Mouse (Mus musculus): ENCODE measurements around the gene Pip5k1c.

Pip5k1c gene

DNA sequence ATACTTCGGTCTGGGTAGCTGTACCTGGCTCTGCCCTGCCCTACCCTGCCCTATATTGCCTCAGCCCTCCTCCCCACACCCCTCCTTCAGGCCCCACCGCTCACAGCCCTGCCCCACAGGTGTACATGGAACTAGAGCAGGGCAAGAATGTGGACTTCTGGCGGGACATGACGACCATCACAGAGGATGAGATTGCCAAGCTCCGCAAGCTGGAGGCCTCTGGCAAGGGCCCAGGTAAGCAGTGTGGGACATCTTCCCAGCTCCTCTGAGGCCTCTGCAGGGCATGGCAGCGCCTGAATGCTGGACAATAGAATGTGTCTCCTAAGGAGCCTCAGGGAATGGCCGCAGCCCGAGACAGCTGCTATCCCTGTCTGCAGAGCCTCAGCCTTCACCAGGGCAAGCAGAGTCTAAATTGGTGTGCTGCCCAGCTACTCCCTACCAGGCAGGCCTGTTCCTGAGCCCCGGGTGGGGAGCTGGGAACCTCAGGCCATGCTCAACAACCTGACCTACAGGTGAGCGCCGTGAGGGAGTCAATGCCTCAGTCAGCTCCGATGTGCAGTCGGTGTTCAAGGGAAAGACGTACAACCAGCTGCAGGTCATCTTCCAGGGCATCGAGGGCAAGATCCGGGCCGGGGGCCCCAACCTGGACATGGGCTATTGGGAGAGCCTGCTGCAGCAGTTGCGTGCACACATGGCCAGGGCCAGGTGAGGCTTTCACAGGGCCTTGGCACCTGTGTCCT, 31.2 kb downstream of the Pip5k1c start:
- DNase-seq (ENCODE audit: low spot score) = no peak

DNA sequence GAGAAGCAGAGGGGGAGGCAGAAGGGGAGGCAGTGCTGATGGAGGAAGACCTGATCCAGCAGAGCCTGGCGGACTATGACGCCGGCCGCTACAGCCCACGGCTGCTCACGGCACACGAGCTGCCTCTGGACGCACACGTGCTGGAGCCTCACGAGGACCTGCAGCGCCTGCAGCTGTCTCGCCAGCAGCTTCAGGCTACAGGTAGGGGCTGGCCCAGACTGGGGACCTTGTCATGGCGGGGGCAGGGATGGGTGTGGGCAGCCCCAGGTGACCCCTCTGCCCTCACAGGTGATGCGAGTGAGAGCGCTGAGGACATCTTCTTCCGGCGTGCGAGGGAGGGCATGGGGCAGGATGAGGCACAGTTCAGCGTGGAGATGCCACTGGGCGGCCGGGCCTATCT, 32.4 kb downstream of the Pip5k1c start:
- no peak for DNase-seq (ENCODE audit: low spot score)

DNA sequence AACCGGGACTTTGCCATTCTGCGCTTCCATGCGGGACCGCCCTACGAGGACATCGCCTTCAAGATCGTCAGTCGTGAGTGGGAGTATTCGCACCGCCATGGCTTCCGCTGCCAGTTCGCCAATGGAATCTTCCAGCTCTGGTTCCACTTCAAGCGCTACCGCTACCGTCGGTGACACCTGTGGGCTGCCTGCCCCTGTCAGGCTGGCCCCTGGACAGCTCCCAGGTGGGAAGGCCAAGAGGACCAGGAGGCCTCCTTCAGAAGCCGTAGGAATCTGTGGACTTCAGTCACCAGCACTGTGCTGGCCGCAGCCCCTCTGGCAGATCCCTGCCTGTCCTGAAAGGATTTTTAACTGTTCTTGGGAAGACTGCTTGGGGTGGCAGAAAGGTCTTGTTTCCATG, 33.0 kb downstream of the Pip5k1c start:
- DNase-seq (ENCODE audit: low spot score) = no peak

DNA sequence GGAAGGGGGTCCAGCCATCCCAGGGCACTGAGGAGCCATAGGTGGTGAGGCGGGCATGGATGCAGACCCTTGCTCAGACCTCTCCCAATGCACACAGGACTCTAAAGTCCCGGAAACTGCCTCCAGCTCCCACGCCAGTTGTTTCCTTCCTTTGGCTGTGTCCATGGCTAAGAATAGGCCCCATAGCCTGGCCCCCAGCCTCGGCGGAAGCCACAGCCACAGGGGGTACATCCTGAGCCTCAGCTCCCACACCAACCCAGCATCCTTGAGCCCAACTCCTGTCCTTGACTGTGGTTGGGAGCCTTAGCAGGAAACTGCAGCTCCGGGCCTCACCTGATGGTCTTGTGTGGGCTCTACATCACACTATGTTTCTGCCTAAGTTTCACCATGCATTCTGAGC, 34.1 kb downstream of the Pip5k1c start:
- no peak for DNase-seq (ENCODE audit: low spot score)

DNA sequence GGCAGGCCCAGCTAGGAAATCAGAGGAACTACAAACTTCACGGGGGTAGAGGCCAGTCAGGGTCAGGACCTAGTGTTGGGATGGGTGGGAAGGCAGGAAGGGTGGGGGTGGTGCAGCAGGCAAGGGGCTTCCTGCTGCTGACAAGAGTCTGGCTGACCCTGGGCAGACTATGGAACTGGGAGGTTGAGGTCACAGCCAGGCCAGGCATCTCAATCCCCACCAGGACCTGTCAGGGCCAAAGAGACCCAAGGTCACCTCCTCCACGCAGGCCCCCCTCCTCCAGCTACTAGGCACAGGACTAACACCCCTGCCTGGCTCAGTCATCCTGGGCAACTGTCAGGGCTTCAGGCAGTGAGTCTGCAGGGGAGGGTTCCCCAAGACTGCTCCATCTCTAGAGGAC, 35.2 kb downstream of the Pip5k1c start:
- no peak for DNase-seq (ENCODE audit: low spot score)

DNA sequence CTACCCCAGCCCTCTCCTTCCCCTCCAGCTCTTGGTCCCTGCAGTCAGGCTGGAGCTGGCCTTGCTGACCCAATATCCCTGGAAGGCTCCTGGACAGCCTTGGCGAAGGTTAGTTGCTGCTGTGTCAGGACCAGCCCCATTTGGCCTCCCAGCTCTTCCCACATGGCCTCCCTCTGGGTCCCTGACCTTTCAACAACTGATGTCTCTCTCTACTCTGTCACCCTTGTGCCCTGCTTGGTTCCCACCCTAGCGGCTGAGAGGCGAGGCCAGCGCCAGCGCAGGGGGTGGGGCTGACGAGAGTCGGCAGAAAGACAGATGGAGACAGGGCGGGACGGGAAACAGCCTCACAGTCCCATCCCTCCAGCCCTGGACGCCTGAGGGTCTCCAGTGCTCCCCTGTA, 35.6 kb downstream of the Pip5k1c start, which contains the start of gene Tbxa2r:
Gene Tbxa2r, plus strand, starts transcription at position 346 of the 400 bp plus-strand sequence.
- DNase-seq (ENCODE audit: low spot score) = no peak

DNA sequence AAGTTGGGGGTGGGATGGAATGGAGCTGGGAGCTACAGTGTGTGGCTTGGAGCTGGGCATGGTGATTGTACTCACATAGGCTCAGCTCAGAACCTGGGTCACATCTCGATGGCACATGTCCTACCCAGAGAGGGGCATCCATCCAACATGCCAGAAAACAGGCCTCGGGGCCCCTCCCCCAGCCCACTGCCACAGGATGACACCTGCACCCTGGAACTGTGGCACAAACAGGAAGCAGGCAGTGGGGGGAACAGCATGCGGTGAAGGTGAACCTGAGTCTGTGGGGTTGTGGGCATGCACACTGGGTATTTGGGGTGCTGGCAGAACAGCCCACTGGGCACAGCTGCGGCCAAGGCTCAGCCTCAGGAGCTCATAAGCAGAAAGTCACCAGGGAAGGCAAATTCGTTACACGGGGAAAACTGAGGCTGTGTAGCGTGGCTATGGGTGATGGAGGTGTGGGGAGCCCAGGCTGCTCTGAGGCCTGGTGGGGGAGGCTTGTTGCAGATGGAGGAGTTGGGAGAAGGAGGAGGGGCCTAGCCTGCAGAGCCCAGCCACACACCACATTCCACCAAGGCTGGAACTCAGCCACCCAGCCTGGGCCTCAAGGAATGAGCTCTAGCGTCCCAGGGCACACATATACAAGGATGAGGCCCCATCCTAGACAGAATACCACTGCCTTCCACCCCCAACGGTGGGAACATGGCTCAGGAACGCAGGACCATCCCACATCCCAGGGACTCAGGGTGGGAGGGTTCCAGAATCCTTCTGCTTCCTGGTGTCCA, 36.6 kb downstream of the Pip5k1c start:
- peak; percentile 35 for DNase-seq (ENCODE audit: low spot score)

DNA sequence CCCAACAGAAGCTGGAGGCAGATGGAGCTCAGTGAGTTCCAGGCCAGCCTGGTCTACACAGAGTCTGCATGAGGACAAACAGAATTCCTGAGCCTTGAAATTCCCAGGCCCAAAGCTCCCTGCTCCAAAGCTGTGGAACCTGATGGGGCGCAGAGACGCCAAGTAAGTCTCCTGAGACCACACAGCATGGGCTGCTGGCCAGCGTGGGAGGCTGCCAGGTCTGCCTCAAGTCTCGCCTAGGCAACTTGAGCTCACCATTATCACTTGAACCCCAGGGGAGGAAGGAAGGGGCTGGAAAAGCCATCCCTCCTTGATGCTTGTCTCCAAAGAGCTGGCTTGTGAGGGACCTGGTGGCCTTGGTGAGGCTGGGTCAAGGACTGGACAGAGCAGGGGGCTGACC, 37.2 kb downstream of the Pip5k1c start:
- no peak for DNase-seq (ENCODE audit: low spot score)

DNA sequence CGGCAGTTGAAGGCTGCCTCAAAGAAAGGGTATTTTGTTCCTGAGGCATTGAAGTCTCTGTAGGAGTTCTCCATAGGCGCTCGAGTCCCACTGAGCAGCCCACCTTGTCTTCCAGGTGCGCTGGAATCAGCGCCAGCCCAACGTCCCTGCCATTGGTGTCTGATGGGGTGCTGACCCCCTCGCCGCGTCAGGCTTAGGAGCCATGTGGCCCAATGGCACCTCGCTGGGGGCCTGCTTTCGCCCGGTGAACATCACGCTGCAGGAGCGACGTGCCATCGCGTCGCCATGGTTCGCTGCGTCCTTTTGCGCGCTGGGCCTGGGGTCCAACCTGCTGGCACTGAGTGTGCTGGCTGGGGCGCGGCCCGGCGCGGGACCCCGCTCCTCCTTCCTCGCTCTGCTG, 39.5 kb downstream of the Pip5k1c start:
- no peak for DNase-seq (ENCODE audit: low spot score)

DNA sequence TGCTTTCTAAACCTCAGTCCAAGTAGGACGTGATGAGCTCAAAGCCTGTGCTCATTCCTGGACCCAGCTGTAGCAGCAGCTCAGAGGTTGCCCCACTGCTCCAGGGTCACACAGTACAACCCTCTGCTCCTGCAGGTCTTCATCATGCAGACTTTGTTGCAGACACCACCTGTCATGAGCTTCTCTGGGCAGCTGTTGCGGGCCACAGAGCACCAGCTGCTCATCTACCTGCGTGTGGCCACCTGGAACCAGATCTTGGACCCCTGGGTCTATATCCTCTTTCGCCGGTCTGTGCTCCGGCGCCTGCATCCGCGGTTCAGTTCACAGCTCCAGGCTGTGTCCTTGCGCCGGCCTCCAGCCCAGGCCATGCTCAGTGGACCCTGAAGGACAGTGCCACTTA, 41.6 kb downstream of the Pip5k1c start:
- no peak for DNase-seq (ENCODE audit: low spot score)

DNA sequence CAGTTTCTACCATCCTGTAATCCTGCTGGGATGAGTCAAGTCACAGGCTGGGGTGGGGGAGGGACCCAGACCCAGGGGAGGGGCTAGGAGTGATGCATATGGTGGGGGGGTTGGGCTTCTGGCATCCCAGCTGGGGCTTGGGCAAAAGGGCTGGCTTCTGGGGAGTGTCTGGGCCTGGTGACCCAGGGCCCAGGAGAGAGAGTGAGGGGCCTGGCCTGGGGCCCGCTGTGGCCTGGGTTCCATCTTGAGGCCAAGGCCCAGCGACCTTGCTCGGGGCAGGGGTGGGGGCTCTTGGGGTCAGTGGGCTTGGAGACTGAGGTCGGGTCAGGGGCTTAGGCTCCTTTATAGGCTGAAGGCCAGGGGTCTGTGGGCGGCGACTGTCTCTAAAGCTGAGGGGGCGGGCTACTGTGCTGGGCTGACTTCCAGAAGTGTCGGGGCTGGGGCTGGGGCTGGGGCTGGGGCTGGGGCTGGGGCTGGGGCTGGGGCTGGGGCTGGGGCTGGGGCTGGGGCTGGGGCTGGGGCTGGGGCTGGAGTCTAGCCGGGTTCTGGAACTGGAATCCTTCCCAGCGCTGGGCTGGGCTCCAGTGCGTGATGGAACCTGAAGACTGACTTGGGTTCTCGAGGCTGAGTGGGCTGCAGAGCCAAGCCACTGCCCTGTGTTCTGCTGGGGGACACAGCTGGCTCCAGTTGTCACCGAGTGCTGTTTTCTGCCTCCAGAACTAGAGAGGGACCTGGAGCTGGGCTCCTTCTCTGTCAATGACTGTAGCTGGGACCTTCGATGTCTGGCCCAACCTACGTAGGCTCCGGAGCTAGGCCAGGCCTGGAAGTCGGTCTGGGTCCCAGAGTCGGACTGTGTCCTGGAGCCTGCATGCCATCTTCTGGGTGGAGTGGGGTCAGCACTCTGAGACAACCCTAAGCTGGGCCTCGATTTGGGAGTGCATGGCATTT, 42.9 kb downstream of the Pip5k1c start:
- no peak for DNase-seq (ENCODE audit: low spot score)

DNA sequence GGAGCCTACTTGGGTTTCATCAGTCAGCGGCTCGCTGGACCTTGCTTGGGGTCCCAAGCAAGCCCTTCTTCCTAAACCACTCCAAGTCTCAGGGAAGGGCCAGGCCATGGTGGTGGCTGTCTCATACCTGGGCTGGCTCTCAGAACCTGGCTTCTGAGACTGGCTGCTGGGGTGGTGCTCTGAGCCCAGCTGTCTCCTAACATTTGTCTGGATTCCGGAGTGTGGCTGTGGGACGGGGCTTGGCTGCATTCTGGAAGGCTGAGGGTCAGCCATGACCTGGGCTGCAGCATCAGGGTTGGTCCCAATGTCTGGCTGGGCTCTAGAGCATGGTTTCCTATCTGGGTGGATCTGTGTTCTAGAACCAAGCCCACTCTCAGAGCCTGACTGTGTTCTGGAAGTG, 43.8 kb downstream of the Pip5k1c start:
- DNase-seq (ENCODE audit: low spot score) = no peak

DNA sequence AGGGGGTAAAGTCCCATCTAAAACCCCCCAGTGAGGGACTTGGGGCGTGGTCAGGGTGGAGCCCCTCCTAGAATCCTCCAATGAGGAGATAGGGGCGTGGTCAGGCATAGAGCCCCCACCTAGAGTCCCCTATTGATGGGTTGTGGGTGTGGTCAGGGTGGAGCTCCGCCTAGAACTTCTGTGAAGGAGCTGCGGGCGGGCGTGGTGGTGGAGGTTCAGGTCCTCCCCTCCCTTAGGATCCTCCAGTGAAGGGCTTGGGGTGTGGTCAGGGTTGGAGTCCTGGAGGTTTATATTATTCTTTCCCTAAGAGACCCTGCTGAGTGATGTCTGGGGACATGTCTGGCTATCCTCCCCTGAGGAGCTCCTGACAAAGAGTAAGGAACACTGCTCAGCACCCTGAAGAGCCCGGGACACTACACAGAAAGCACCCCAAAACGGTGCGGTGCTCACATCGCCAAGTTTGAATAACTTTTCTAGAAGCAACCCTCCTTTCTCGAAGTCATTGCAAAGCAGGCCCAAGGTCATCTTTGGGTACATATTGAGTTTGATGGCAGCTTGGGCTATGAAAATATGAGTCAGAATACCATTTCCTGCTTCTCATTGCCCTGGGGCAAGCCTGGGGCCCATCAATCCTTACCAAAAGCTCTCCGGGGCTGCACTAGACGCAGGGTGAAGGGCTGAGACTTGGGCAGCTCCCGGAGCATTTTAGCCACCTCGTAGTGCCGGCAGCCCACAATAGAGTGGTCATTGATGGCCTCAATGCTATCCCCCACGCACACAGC, 48.0 kb downstream of the Pip5k1c start:
- DNase-seq (ENCODE audit: low spot score) = no peak

DNA sequence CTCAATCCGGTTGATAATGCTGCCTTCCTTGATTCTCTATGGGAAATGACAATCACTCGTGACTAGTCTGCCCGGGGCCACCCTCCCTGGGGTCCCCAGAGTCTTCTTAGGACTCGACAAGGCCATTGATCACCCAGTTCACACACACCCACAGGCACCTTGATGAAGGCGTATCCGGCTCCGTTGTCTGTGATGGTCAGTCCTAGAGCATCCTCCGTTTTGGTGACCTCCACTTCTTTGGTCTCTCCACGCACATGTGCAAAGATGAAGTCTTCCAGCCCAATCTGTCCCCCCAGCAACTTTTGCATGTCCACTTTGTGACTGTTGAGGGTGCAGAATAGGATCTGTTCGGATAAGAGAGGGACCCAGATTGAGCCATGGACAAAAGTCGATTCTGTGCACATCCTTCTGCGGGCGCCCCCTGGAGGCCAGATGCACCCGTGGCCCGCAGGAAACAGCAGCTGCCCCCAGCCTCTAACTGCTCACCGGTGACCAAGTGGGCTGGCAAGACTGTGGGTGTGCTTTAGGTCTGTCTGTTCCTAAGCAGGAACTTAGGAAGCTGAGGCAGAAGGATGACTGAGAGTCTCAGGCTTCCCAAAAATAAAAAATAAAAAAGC, 48.7 kb downstream of the Pip5k1c start:
- DNase-seq (ENCODE audit: low spot score) = peak; percentile 54

DNA sequence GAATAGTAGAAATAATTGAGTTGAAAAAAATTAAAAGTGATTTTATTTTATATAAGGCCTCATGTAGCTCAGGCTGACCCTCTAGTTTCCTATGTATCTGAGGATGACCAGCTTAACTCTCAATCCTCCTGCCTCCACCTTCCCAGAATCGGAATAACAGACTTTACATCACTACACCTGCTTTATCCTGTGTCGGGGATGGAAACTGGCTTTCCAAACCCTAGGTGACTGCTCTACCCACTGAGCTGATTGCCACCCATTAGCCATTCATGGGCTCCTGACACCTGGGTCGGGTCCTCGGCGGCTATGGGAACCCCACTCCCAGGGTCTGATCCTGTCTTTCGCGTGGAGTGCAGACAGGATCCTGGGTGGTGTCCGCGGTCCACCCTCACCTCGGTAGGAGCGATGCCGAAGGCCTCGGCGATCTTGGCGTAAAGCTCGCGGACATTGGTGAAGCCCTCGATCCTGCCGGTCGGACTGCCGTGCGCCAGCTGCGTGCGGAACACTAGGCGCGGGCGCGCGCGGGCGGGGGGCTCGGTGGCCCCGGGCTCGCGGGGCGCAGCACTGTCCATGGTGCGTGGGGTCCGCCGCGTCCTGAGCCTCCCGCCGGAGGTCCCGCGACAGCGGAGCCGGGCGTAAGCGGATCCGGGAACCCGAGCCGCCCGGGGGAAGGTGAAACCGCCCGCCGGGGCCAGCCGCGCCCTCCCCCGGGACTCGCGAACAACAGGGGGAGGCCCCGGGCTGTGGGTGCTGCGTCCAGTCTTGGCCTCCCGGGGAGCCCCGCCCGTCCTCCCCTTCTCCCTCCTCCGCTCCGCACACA, 50.1 kb downstream of the Pip5k1c start, which contains the start of gene Gipc3:
Gene Gipc3, minus strand, starts transcription at position 581 of the 820 bp plus-strand sequence.
- DNase-seq (ENCODE audit: low spot score) = no peak

DNA sequence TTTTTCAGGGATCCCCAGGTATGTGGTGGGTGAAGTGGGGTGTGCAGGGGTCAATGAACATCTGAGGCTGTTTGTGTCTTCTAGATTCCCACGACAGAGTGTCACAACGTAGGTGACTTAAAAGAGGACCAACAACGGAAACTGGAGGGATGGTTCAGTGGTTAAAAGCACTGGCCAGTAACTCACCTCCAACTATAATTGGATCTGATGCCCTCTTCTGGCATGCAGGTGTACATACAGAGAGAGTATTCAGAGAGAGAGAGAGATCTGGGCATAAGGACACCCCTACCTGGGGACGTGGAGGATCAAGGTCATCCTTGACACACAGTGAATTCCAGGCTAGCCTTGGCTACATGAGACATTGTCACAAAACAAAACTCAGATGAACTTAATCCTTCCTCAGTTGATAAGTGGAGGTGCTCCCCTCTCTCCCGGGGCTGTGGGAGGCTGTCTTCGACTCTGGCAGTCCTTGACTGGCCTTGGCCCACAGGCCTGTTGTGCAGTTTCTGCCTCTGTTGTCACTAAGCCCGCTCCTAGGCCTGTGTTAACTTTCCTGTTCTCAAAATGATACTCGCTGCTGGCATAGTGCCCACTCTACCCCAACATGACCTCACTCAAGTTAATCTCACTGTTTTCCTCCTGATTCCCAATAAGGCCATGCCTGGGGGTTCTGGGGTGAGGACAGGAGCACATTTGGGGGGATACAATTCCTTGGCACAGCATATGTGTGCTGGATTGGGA, 51.8 kb downstream of the Pip5k1c start:
- no peak for DNase-seq (ENCODE audit: low spot score)

DNA sequence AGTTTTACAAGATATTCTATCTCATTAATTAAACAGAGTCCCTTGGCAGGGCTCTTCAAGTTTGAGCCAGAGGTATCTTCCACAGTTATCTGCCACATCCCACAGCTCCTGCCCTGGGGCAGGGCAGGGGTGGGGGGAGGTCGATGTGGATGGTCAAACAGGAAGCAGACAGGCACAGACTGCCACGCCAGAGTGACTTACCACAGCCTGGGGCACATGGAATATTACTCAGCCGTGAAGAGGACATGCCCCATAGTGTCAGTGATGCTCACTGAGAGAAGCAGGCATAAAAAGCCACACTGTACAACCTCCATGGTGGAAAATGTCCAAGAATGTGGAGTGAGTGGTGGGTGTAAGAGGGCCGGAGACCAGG, 52.4 kb downstream of the Pip5k1c start:
- DNase-seq (ENCODE audit: low spot score) = no peak

DNA sequence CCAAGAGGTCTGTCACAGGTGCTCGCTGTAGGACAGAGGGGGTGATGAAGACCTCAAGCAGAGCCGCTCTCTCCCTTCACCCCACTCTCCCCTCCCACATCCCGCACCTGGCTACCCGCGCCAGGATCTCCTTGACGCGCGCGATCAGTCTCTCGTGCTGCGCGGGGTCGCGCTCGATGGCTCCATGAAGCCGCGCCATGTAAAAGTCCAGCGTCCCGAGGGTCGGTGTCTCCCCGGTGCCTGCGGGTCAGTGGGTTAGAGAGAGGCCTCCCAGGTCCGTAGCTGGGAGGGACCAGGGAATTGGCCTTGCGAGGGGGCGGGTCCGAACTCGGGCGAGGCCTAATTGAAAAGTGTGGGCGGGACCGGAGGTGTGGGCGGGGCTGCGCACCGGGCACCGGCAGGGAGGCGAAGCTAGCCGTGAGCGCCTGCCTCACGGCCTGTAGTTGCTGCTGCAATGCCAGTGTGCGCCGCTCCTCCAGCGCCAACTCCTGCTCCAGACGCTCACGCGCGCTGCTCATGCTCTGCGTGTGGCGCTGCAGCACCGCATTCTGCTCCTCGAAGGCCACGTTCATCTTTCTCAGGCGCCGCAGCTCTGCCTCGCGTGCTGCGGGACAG, 53.8 kb downstream of the Pip5k1c start:
- no peak for DNase-seq (ENCODE audit: low spot score)

DNA sequence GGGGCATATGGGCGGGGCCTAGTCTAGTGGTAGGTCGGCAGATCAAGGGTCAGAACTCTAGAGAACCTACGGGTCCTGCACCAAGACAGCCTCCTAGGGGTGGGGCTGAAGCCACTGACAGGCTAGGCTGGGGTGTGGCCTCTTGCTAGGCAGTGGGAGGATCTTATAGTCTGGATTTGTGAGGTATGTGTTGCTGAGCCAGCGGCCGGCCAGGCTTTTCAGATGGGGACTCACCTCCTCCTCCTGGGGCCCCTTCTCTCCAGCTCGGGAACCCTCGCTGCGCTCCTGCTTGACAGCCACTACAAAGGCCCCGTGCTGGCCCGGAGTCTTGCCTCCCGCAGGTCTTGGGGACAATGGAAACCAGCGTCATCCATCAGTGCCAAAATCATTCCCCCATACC, 56.4 kb downstream of the Pip5k1c start:
- DNase-seq (ENCODE audit: low spot score) = peak; percentile 67

Data from adipocyte (in vitro differentiated cells).